Mouse (Mus musculus) myocyte (in vitro differentiated cells): ENCODE measurements around the gene Drosha. TPM values are rescaled to one million over a fixed set of nuclear protein-coding genes. Genes with fewer than 3 reads are reported as not detected.

Source experiments
- H3K27me3 ChIP-seq: one replicate; pipeline ENCODE4 v1.6.1; 2011; ENCODE audit not compliant: control insufficient read depth, insufficient read depth, insufficient read length
- H3K36me3 ChIP-seq: one replicate; pipeline ENCODE4 v1.6.1; 2011; ENCODE audit not compliant: control insufficient read depth, insufficient read depth
- H3K4me2 ChIP-seq: one replicate; pipeline ENCODE4 v1.6.1; 2011; ENCODE audit warnings: low read depth, control low read depth
- H3K4me3 ChIP-seq: one replicate; pipeline ENCODE4 v1.5.1; 2011; ENCODE audit warnings: mild to moderate bottlenecking, control low read depth, moderate library complexity
- H3K79me2 ChIP-seq: one replicate; pipeline ENCODE4 v1.6.1; 2011; ENCODE audit not compliant: control insufficient read depth, insufficient read depth
- H3ac ChIP-seq: one replicate; pipeline ENCODE4 v1.6.1; 2011; ENCODE audit not compliant: control insufficient read depth, insufficient read length
- CEBPB ChIP-seq: IDR thresholded peaks from 2 replicates; pipeline ENCODE4 v1.6.1; 2011; ENCODE audit warnings: mild to moderate bottlenecking, moderate library complexity; ENCODE audit not compliant: poor library complexity, insufficient read depth, severe bottlenecking
- E2F4 ChIP-seq: IDR thresholded peaks from one replicate; pipeline ENCODE4 v1.6.1; 2011; ENCODE audit warnings: mild to moderate bottlenecking, control low read depth, moderate library complexity; ENCODE audit not compliant: insufficient read depth
- MAX ChIP-seq: IDR thresholded peaks from one replicate; pipeline ENCODE4 v1.6.1; 2011; ENCODE audit warnings: low read depth, mild to moderate bottlenecking, control low read depth
- MYOD1 ChIP-seq, 3 experiments: IDR thresholded peaks; one replicate each; pipeline ENCODE4 v1.6.1; 2011; ENCODE audit warnings: control low read depth in 2 of 3, low read depth in 2 of 3, mild to moderate bottlenecking in 2 of 3, moderate library complexity in 1 of 3; ENCODE audit not compliant: insufficient read length in 2 of 3, control insufficient read depth in 1 of 3
- MYOG ChIP-seq, 3 experiments: IDR thresholded peaks; one replicate each; pipeline ENCODE4 v1.6.1; 2011; ENCODE audit warnings: control low read depth in 2 of 3, low read depth in 2 of 3, mild to moderate bottlenecking in 2 of 3; ENCODE audit not compliant: insufficient read length in 2 of 3, control insufficient read depth in 1 of 3, insufficient read depth in 1 of 3
- POLR2A ChIP-seq: IDR thresholded peaks from one replicate; pipeline ENCODE4 v1.6.1; 2011; ENCODE audit warnings: low read depth, mild to moderate bottlenecking, control low read depth, moderate library complexity; ENCODE audit not compliant: insufficient read length
- POLR2AphosphoS2 ChIP-seq: IDR thresholded peaks from one replicate; pipeline ENCODE4 v1.6.1; 2011; ENCODE audit warnings: low read depth, control low read depth; ENCODE audit not compliant: insufficient read length
- REST ChIP-seq: IDR thresholded peaks from one replicate; pipeline ENCODE4 v1.6.1; 2011; ENCODE audit warnings: mild to moderate bottlenecking, control low read depth, moderate library complexity; ENCODE audit not compliant: insufficient read depth, insufficient read length
- SRF ChIP-seq: IDR thresholded peaks from one replicate; pipeline ENCODE4 v1.6.1; 2011; ENCODE audit warnings: low read depth; ENCODE audit not compliant: control insufficient read depth, insufficient read length
- TCF12 ChIP-seq: IDR thresholded peaks from one replicate; pipeline ENCODE4 v1.6.1; 2011; ENCODE audit warnings: mild to moderate bottlenecking, control low read depth; ENCODE audit not compliant: poor library complexity, insufficient read depth, severe bottlenecking
- TCF3 ChIP-seq: IDR thresholded peaks from one replicate; pipeline ENCODE4 v1.6.1; 2011; ENCODE audit warnings: low read depth, control low read depth; ENCODE audit not compliant: insufficient read length
- USF1 ChIP-seq: IDR thresholded peaks from one replicate; pipeline ENCODE4 v1.6.1; 2011; ENCODE audit warnings: low read depth, mild to moderate bottlenecking, control low read depth, moderate library complexity
- polyA plus RNA-seq: library from polyadenylated mRNA; unstranded; fragments of >200 nt; fragmentation: generic; extraction: Trizol; gene quantifications from one replicate; pipeline ENCODE4 v1.2.1, GENCODE M21; 2012; ENCODE audit warnings: missing spikeins

Gene Drosha
- polyA plus RNA-seq, 1 experiment, result 40.4 TPM

GRCm38 (mm10) chr15:12812646-12813045 is 12.0 kb upstream of the Drosha start:
- no peaks in the 10 kb centered on the region for H3K79me2 ChIP-seq
- H3K4me3 ChIP-seq, result no peak overlapping the region
- H3K36me3 ChIP-seq, result peaks cover 39% of the 10 kb centered on the region
- H3ac ChIP-seq, result no peak overlapping the region
- H3K4me2 ChIP-seq, result no peak overlapping the region
- no peaks in the 10 kb centered on the region for H3K27me3 ChIP-seq
- no peak for TF ChIP-seq SRF
- TF ChIP-seq POLR2A, result no peak
- TF ChIP-seq USF1, result no peak
- TF ChIP-seq E2F4, result no peak
- TF ChIP-seq TCF12, result no peak
- no peak for TF ChIP-seq MAX
- TF ChIP-seq MYOG (IDR thresholded peaks at IDR 0.05; ENCODE audit: control insufficient read depth in 1 of 3, insufficient read depth in 1 of 3, insufficient read length in 2 of 3, low read depth in 2 of 3), result no peak
- TF ChIP-seq REST, result no peak
- TF ChIP-seq POLR2AphosphoS2, result no peak

DNA sequence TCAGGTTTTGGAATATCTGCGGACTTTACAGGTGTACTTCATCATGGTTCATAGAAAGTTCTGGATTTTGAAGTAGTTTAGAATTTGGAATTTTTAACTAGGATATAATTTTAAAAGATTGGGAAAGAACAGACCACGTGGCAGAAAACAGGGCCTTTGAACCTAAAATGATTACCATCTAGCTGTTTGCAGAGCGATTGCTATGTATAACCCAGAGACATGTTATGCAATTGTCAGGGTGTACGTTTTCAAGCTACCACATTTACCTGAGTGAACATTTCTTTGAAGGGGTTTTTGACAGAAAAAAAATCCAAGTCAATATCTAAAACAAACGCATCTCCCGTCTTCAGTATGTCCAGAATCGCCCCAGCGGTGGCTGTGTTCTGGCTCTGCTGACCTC is 7.0 kb upstream of the Drosha start:
- Histone ChIP-seq H3ac (no peak overlapping the region), H3K4me2 (no peak overlapping the region), H3K27me3 (no peaks in the 10 kb centered on the region), H3K4me3 (no peak overlapping the region), H3K36me3 (peaks cover 47% of the 10 kb centered on the region), H3K79me2 (no peaks in the 10 kb centered on the region)
- no peak for TF ChIP-seq SRF
- TF ChIP-seq TCF12, result no peak
- no peak for TF ChIP-seq MYOD1 (IDR thresholded peaks at IDR 0.05; ENCODE audit: control insufficient read depth in 1 of 3, insufficient read length in 2 of 3, low read depth in 2 of 3)
- TF ChIP-seq TCF3, result no peak
- no peak for TF ChIP-seq POLR2A
- TF ChIP-seq E2F4, result no peak
- no peak for TF ChIP-seq MYOG (IDR thresholded peaks at IDR 0.05; ENCODE audit: control insufficient read depth in 1 of 3, insufficient read depth in 1 of 3, insufficient read length in 2 of 3, low read depth in 2 of 3)
- no peak for TF ChIP-seq POLR2AphosphoS2
- TF ChIP-seq MAX, result no peak
- TF ChIP-seq CEBPB, result no peak

- no peak overlapping the region for H3ac ChIP-seq
- H3K4me2 ChIP-seq, result peak overlapping the region; percentile 90
- TF ChIP-seq TCF12 (no peak), POLR2A (no peak), POLR2AphosphoS2 (no peak), E2F4 (no peak), TCF3 (no peak), REST (no peak), MAX (no peak)
- H3K27me3 ChIP-seq, result no peaks in the 10 kb centered on the region
- no peak overlapping the region for H3K4me3 ChIP-seq
- peaks cover 25% of the 10 kb centered on the region for H3K36me3 ChIP-seq
- peaks cover 31% of the 10 kb centered on the region for H3K79me2 ChIP-seq
Measured at GRCm38 (mm10) chr15:12822416-12823395, 1.9 kb upstream of the Drosha start.

- Histone ChIP-seq H3K27me3 (no peaks in the 10 kb centered on the region), H3K79me2 (peaks cover 31% of the 10 kb centered on the region), H3ac (peak overlapping the region; percentile 82), H3K36me3 (peaks cover 30% of the 10 kb centered on the region), H3K4me2 (peak overlapping the region; percentile 90), H3K4me3 (peak overlapping the region; percentile 90)
- TF ChIP-seq TCF12 (no peak), MYOD1 (IDR thresholded peaks at IDR 0.05; ENCODE audit: control insufficient read depth in 1 of 3, insufficient read length in 2 of 3, low read depth in 2 of 3) (no peak), POLR2A (no peak), MAX (no peak), E2F4 (no peak), USF1 (no peak), REST (no peak), POLR2AphosphoS2 (no peak), SRF (no peak)
Measured at GRCm38 (mm10) chr15:12823455-12824119, 1.0 kb upstream of the Drosha start.
